Mouse (Mus musculus) hindbrain, postnatal 0 days (tissue): ENCODE data around the gene Fam151b. TPM values are rescaled to one million over a fixed set of nuclear protein-coding genes. Genes with fewer than 3 reads are reported as not detected.

Source experiments
- ATAC-seq: fragments of 200-750 bp; cut with Nextera tagmentation; 2 replicates; pipeline ENCODE4 v1.8.0; 2017; ENCODE audit warnings: mild to moderate bottlenecking, moderate TSS enrichment, moderate library complexity
- DNase-seq: peaks from one replicate; pipeline ENCODE4 v3.0.0-alpha.2; 2015; ENCODE audit warnings: low spot score
- H3K27ac ChIP-seq: fragments of 300-500 bp; sonication (generic); 2 replicates; pipeline ENCODE4 v1.5.1; 2014; ENCODE audit warnings: mild to moderate bottlenecking
- H3K27me3 ChIP-seq: fragments of 300-500 bp; sonication (generic); 2 replicates; pipeline ENCODE4 v1.6.1; 2014; ENCODE audit warnings: low read length, mixed read lengths; ENCODE audit not compliant: insufficient read depth
- H3K36me3 ChIP-seq: fragments of 300-500 bp; sonication (generic); 2 replicates; pipeline ENCODE4 v1.6.1; 2014; ENCODE audit warnings: low read length, mixed read lengths; ENCODE audit not compliant: insufficient read depth
- H3K4me1 ChIP-seq: fragments of 300-500 bp; sonication (generic); 2 replicates; pipeline ENCODE4 v1.6.1; 2014; ENCODE audit warnings: antibody characterized with exemption, low read length, mixed read lengths; ENCODE audit not compliant: insufficient read depth
- H3K4me2 ChIP-seq: fragments of 300-500 bp; sonication (generic); 2 replicates; pipeline ENCODE4 v1.6.1; 2014; ENCODE audit warnings: low read depth, mild to moderate bottlenecking, low read length, moderate library complexity, mixed read lengths
- H3K4me3 ChIP-seq: fragments of 300-500 bp; sonication (generic); 2 replicates; pipeline ENCODE4 v1.5.1; 2014; ENCODE audit warnings: low read length
- H3K9ac ChIP-seq: fragments of 300-500 bp; sonication (generic); replicated peaks from 2 replicates; pipeline ENCODE4 v1.6.1; 2014; ENCODE audit warnings: mild to moderate bottlenecking, low read length, moderate library complexity, mixed read lengths
- H3K9me3 ChIP-seq: fragments of 300-500 bp; sonication (generic); 2 replicates; pipeline ENCODE4 v1.6.1; 2016; ENCODE audit warnings: low read length, mixed read lengths
- CTCF ChIP-seq: IDR thresholded peaks from 2 replicates; pipeline ENCODE4 v1.5.1; 2016; ENCODE audit warnings: antibody characterized with exemption, control low read depth, low read depth
- WGBS: fragments of 180-500 bp; shearing (Covaris S2); extraction: QIAGEN DNeasy Blood & Tissue Kit; methylation state at CpG from one replicate; pipeline ENCODE4 v1.1.7; 2014; 5-methylcytosine and 5-hydroxymethylcytosine counted together
- polyA plus RNA-seq: library from polyadenylated mRNA; unstranded; fragments of >200 nt; fragmentation: Nextera tagmentation; extraction: Ambion mirVana; gene quantifications from 2 replicates; pipeline ENCODE4 v1.2.1, GENCODE M21; 2015
- total RNA-seq: library from RNA; depleted of rRNA; stranded (reverse); fragments of >200 nt; gene quantifications from 2 replicates; pipeline ENCODE4 v1.2.3, GENCODE M21; 2014

The Fam151b gene
- total and polyA plus RNA-seq, 2 experiments from 2014 or later = 0.16 to 4.1 TPM

- WGBS = 88% methylated on average over 12 of the region's 12 CpGs
- Histone ChIP-seq H3K27ac (no peak overlapping the region), H3K36me3 (peaks cover 32% of the 10 kb centered on the region), H3K4me3 (no peak overlapping the region), H3K27me3 (no peaks in the 10 kb centered on the region), H3K9ac (no peak overlapping the region), H3K4me1 (no peaks in the 10 kb centered on the region), H3K4me2 (no peak overlapping the region), H3K9me3 (no peaks in the 10 kb centered on the region)
- no peak for TF ChIP-seq CTCF
- DNase-seq = no peak
- ATAC-seq = no peak
These were observed 21.1 kb upstream of the Fam151b start for GRCm38 (mm10) chr13:92504871-92505270.

GRCm38 (mm10) chr13:92491923-92492322 is 8.1 kb upstream of the Fam151b start:
- DNase-seq = no peak
- no peak for TF ChIP-seq CTCF
- Histone ChIP-seq H3K36me3 (peaks cover 11% of the 10 kb centered on the region; the same call in 1 of the 2 replicates), H3K4me1 (no peaks in the 10 kb centered on the region), H3K4me3 (no peak overlapping the region), H3K9ac (no peak overlapping the region), H3K9me3 (no peaks in the 10 kb centered on the region), H3K27ac (no peak overlapping the region), H3K27me3 (no peaks in the 10 kb centered on the region), H3K4me2 (no peak overlapping the region)
- no peak for ATAC-seq
- 82% methylated on average over 1 of the region's 1 CpGs for WGBS

- WGBS = 55% methylated on average over 4 of the region's 4 CpGs
- H3K27me3 ChIP-seq = no peaks in the 10 kb centered on the region
- H3K9ac ChIP-seq = no peak overlapping the region
- H3K4me3 ChIP-seq = no peak overlapping the region
- H3K36me3 ChIP-seq = peaks cover 16% of the 10 kb centered on the region; the same call in 1 of the 2 replicates
- no peaks in the 10 kb centered on the region for H3K4me1 ChIP-seq
- TF ChIP-seq CTCF = no peak
- DNase-seq (no peak), ATAC-seq (0 out of 2 replicates have a peak, but pooled peaks have one; percentile 35)
- no peak overlapping the region for H3K4me2 ChIP-seq
- H3K27ac ChIP-seq = no peak overlapping the region
- no peaks in the 10 kb centered on the region for H3K9me3 ChIP-seq
These were observed 7.0 kb upstream of the Fam151b start for GRCm38 (mm10) chr13:92490817-92491216.

GRCm38 (mm10) chr13:92483348-92483747 is 467 bp downstream of the Fam151b start:
- peak; percentile 80 for TF ChIP-seq CTCF
- Histone ChIP-seq H3K4me3 (peak overlapping the region; percentile 36), H3K27me3 (no peaks in the 10 kb centered on the region), H3K4me1 (no peaks in the 10 kb centered on the region), H3K36me3 (peaks cover 5% of the 10 kb centered on the region; the same call in 1 of the 2 replicates), H3K9ac (peak overlapping the region; percentile 47; the same call in 1 of the 2 replicates), H3K27ac (no peak overlapping the region), H3K9me3 (no peaks in the 10 kb centered on the region), H3K4me2 (peak overlapping the region; percentile 58)
- DNase-seq = peak; percentile 81
- 4% methylated on average over 3 of the region's 3 CpGs for WGBS
- peak; percentile 63 for ATAC-seq

- DNase-seq (no peak), ATAC-seq (no peak)
- Histone ChIP-seq H3K36me3 (no peaks in the 10 kb centered on the region; the same call in 1 of the 2 replicates), H3K9me3 (no peaks in the 10 kb centered on the region), H3K4me2 (no peak overlapping the region), H3K27me3 (no peaks in the 10 kb centered on the region), H3K9ac (no peak overlapping the region), H3K27ac (no peak overlapping the region), H3K4me1 (no peaks in the 10 kb centered on the region), H3K4me3 (no peak overlapping the region)
- WGBS = 83% methylated on average over 2 of the region's 2 CpGs
- TF ChIP-seq CTCF = no peak
These were observed 13.7 kb downstream of the Fam151b start for GRCm38 (mm10) chr13:92470151-92470550.

GRCm38 (mm10) chr13:92469381-92469780 is 14.4 kb downstream of the Fam151b start:
- H3K4me1 ChIP-seq = no peaks in the 10 kb centered on the region
- no peak for ATAC-seq
- TF ChIP-seq CTCF = no peak
- H3K9ac ChIP-seq = no peak overlapping the region
- no peaks in the 10 kb centered on the region for H3K9me3 ChIP-seq
- DNase-seq = no peak
- no peaks in the 10 kb centered on the region; the same call in 1 of the 2 replicates for H3K36me3 ChIP-seq
- H3K4me2 ChIP-seq = no peak overlapping the region
- H3K27ac ChIP-seq = no peak overlapping the region
- 69% methylated on average over 2 of the region's 2 CpGs for WGBS
- no peaks in the 10 kb centered on the region for H3K27me3 ChIP-seq
- H3K4me3 ChIP-seq = no peak overlapping the region

GRCm38 (mm10) chr13:92467891-92468290 is 15.9 kb downstream of the Fam151b start:
- Histone ChIP-seq H3K9me3 (no peaks in the 10 kb centered on the region), H3K27ac (no peak overlapping the region), H3K27me3 (no peaks in the 10 kb centered on the region), H3K4me1 (no peaks in the 10 kb centered on the region), H3K4me3 (no peak overlapping the region), H3K4me2 (no peak overlapping the region), H3K9ac (no peak overlapping the region), H3K36me3 (no peaks in the 10 kb centered on the region; the same call in 1 of the 2 replicates)
- WGBS = 72% methylated on average over 9 of the region's 9 CpGs
- ATAC-seq (no peak), DNase-seq (no peak)
- TF ChIP-seq CTCF = peak; percentile 30; the same call in 1 of the 2 replicates
